Mouse (Mus musculus) left cerebral cortex, postnatal 14 days (tissue): ENCODE results near the gene Cyp2w1. TPM values are rescaled to one million over a fixed set of nuclear protein-coding genes. Genes with fewer than 3 reads are reported as not detected.

Experiments used
- DNase-seq, 2 experiments: peaks; one replicate each; pipeline ENCODE4 v3.0.0; 2021 to 2022; ENCODE audit warnings: low spot score in 2 of 2, mixed read lengths in 1 of 2
- intact Hi-C: fragments of 180-260 bp; cut with DNase I; formaldehyde crosslinking; loops from one replicate; pipeline ENCODE4 v1.15.1; 2025
- microRNA-seq, 2 experiments: library from miRNA; unstranded; fragments of <30 nt; microRNA quantifications; one replicate each; pipeline ENCODE4 v1.2.0; 2022
- total RNA-seq, 2 experiments: library from RNA; stranded (reverse); gene quantifications; 2 replicates each; pipeline ENCODE4 v1.2.3; 2021

Cyp2w1 gene
- total RNA-seq, 2 experiments from 2014 or later = not detected

DNA sequence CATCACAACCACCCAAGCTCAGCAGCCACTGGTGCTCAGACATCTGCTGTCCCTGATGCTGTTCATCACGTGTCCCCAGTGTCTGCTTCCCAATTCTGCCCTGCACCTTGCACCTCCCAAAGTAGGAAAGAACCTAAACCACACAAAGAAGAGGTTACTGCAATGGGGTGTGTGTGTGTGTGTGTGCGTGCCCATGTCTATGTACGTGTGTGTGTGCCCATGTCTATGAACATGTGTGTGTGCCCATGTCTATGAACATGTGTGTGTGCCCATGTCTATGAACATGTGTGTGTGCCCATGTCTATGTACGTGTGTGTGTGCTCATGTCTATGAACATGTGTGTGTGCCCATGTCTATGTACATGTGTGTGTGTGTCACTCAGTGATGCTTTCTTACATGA lies 43.1 kb downstream of the Cyp2w1 start:
- intact Hi-C loops = no loop called here
- DNase-seq = no peak

DNA sequence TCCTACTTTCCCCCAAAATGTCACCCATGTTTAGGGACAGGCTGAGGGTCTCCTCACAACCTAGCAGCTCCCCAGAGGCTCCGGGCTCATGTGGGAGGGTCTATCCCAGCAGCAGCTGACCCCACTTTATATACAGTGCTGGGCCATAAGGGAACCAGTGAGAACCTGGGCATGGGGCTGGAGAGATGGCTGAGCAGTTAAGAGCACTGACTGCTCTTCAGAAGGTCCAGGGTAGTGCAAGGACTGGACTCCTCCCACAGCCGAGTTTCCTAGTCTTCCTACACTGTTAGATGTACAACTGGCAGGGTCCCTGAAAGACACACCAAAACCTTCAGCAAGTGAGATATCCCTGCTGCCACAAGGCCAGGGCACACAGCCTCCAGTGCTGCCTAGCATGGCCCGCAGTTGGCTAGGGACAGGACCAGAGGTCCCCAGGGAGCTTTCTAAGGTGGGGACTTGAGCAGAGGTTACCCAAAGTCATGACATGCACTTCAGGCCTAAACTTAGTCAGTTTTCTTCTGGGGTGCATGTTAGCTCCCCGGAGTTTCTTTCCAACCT lies 45.0 kb downstream of the Cyp2w1 start:
- intact Hi-C loops = no loop called here
- DNase-seq = no peak

DNA sequence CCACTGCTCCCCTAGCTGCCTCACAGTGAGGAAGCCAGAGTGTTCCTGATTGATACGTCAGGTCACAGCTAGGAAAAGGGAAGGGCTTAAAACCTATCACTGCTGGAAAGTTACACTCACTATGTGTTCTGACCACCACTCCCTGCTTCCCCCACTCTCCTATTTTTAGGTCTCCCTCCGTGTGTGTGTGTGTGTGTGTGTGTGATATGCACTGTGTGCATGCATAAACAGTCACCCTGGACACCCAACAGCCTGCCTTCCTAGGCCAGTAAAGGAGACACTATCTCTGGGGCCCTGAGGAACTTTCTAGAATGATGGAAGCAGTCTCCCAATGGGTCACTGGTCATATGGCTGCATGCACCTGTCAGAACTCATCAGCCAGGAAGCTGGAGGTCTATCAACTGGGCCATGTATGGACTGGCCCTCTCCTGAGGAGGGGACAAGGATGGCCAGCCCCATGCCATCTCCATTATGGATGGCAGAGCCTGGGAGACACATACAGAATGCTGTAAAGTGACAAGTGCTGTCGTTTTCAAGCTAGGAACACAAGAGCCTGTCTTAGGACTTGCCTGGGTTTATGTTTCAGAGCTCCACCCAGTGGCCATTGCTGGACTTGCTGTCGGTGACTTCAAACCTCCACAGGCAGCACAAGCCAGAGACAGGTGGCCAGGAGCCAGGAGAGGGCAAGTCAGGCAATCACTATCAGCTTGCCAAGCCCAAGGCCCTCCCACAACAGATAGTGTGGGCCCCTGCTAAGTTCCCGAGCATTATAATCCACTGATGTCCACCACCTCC lies 45.7 kb downstream of the Cyp2w1 start:
- DNase-seq = peak; percentile 93 to 97
- intact Hi-C loops = loop anchor here (2.0 kb wide), 1 partner anchor 33 kb away; no protein-coding TSS in a partner anchor

DNA sequence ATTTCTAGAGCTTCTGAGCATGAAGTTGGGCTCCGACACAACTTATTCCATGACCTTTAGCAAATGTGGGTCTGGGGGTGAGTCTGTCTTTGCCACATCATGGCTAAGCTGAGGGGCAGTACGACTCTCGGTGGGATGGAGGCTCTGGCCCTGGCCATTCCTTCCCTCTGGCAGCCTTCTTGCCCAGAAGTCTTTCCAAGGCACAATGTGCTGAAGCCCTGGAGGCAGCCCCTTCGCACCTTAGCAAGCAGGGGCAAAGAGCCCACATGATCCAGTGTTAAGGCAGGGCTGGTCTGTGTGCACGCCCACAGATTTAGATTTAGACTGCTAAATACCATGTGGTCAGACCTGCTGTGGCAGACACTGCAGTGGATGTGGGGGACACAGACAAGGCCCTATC lies 46.4 kb downstream of the Cyp2w1 start:
- no peak for DNase-seq
- intact Hi-C loops = loop anchor here (2.0 kb wide), 1 partner anchor 34 kb away; no protein-coding TSS in a partner anchor

DNA sequence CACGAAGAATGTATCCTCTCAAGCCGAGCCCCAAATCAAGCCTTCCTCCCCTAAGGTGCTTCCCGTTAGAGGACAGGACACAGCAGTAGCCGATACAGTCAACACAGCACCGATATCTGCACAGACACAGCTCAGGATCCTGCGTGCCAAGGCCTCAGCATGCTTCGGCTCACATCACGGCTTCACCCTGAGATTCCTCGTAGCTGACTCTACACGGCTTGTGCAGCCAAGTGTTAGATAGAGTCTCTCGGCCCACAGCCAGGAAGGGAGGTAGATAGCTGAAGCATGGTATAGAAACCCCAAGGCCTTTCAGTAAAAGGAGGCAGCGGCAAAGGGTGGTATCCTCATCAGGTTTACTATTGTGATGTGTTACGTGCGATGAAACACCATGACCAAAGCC lies 47.6 kb downstream of the Cyp2w1 start:
- DNase-seq = no peak
- intact Hi-C loops = loop anchor here (2.0 kb wide), 1 partner anchor 35 kb away; no protein-coding TSS in a partner anchor

DNA sequence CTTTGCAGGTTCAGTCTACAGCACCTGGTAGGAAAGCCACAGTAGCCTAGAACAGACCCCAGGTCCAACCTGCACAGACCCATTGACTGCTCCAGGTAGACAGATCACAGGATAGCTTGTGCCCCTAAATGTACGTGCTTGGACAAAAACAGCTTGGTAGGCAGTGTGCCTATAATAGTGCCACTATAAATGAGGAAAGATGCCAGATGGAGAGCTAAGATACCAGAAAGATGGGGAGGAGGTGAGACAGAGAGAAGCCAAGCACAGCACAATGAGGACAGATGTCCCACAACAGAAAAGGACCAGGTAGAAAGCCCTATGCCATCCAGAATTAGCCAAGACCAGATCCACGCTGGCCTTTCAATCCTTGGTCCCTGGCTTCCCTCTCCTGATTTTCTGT lies 49.7 kb downstream of the Cyp2w1 start:
- intact Hi-C loops = no loop called here
- DNase-seq = no peak

DNA sequence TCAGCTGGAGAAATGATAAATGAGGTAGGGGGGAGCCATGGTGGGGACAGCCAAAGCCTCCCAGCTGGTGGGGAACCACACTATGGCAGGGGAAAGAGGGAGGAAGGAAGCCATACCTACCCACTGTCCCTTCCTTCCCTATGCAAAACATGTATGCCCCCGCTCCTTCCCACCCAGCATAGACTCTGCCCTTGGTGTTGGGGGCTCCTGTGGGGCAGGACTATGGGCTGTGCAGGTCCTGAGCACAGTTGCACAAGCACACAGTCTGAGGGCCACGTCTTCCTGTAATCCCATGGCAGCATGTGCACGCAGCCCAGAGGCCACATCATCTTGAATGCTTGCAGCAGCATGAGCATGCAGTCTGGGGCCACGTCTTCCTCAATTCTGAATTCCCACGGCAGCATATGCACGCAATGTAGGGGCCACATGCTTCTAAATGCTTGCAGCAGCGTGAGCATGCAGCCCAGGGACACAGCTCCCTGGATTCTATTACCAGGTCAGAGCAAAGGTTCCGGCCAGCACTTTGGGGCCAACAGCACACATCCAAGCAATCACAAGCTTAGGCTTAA lies 51.4 kb downstream of the Cyp2w1 start:
- intact Hi-C loops = no loop called here
- DNase-seq = no peak

DNA sequence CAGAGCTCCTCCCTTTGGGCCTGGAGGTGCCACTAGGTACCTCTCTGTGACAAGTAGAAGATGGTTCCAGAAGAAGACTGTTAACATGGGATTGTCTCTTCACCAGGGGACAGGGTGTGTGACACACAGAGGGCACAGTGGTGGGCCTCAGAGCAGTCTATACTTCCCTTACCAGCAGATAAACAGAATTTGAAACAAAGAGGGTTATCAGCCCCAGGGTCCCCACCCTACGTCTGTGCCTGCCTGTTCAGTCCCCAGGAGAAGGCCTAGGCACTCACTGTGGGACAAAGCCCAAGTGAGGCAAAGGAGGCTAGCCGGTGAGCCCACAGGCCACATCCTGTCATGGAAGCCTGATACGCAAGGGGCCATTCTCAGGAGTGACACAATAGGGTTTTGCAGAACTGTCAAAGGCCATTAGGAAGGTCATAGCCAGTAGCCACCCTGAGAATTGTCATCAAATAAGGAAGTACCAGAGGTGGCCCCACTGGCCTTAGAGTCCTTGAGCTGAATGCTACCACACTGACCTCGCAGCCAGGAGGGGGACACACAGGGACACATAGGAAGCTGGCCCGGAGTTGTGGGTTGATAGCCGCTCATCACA lies 52.5 kb downstream of the Cyp2w1 start, which contains the start of gene C130050O18Rik:
C130050O18Rik (plus strand) TSS at position 480 of the 601 bp plus-strand sequence.
- DNase-seq = no peak
- intact Hi-C loops = no loop called here

DNA sequence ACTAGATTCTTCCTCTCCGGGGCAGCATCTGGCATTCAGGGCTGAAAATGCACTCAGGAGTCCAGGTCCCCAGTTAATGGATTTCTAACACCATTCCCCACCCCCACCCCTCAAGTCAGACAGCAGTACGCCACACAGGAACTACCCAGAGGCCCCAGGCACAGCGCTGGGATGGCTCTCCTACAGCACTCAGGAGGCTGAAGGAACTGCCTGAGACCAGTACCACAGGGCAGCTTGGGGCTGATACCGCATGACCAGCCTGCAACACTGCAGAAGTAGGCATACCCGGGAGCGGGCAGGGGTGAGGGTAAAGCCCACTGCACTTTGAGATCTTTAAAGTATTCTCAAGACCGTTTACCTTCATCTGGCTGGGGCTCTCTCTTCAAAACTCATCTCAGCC lies 53.1 kb downstream of the Cyp2w1 start:
- intact Hi-C loops = no loop called here
- no peak for DNase-seq

DNA sequence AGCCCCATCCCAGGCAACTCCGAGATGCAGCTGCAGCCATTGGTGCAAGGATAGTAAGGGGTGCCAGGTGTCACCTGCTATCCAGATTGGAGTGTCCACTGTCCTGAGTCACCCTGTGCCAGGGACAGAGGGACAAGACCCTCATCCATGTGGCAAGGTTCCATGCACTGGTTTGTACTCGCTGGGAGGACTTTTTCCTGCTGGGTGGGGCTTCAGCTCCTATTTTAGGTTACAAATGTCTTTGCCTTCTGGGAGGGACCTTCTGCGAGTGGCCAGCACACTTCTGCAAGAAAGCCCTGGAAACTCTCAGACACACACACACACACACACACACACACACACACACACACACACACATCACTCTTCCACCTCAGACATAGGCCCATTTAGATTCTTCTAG lies 53.5 kb downstream of the Cyp2w1 start:
- DNase-seq = no peak
- intact Hi-C loops = no loop called here

Small RNA genes lying within 50 kb of the gene (microRNA-seq; reads per million reads assigned to microRNA genes)
- 353 to 408 reads per million in 2 experiments for gene Mir339

Other genes with a start within 250 kb of the Cyp2w1 start
- gene Prkar1b, start 202.6 kb upstream of the Cyp2w1 start, total RNA-seq = 100 to 1,000 TPM; 571 to 599 TPM
- gene Dnaaf5, start 202.4 kb upstream of the Cyp2w1 start, total RNA-seq = 1 to 10 TPM; 6.9 to 7.8 TPM
- 100 to 1,000 TPM in 1 of 2 experiments, 10 to 100 TPM in 1; 98.7 to 116 TPM for gene Sun1, start 152.0 kb upstream of the Cyp2w1 start, total RNA-seq
- 10 to 100 TPM; 47.6 to 55.7 TPM for gene Get4, start 100.3 kb upstream of the Cyp2w1 start, total RNA-seq
- gene Adap1, start 27.0 kb upstream of the Cyp2w1 start, total RNA-seq = 100 to 1,000 TPM; 360 to 394 TPM
- gene Cox19, start 1.2 kb upstream of the Cyp2w1 start, total RNA-seq = 10 to 100 TPM; 79.8 to 82.2 TPM
- gene Gpr146, start 25.1 kb downstream of the Cyp2w1 start, total RNA-seq = 10 to 100 TPM; 11.0 to 11.3 TPM
- under 1 TPM in 1 of 2 experiments, not detected in 1; 0.23 TPM for gene C130050O18Rik, start 52.7 kb downstream of the Cyp2w1 start, total RNA-seq
- 1 to 10 TPM; 4.4 to 4.7 TPM for gene Gper1, start 70.5 kb downstream of the Cyp2w1 start, total RNA-seq
- 10 to 100 TPM; 16.6 to 17.6 TPM for gene 3110082I17Rik, start 107.9 kb downstream of the Cyp2w1 start, total RNA-seq
- gene Zfand2a, start 131.9 kb downstream of the Cyp2w1 start, total RNA-seq = 10 to 100 TPM; 83.3 to 95.8 TPM
- gene Uncx, start 190.9 kb downstream of the Cyp2w1 start, total RNA-seq = under 1 TPM in 1 of 2 experiments, not detected in 1; 0.48 TPM